Mouse (Mus musculus) layer of hippocampus, adult 18-20 months (tissue): ENCODE data around the gene Tmem191c. TPM values are rescaled to one million over a fixed set of nuclear protein-coding genes. Genes with fewer than 3 reads are reported as not detected.
A peak's percentile ranks its signal among the peaks of the same experiment; 100 is the strongest.

Source experiments
- DNase-seq, 2 experiments: peaks; one replicate each; pipeline ENCODE4 v3.0.0; 2022; ENCODE audit warnings: low spot score in 2 of 2
- total RNA-seq, 2 experiments: library from RNA; stranded (reverse); gene quantifications; 2 replicates each; pipeline ENCODE4 v1.2.3; 2021

The Tmem191c gene
- total RNA-seq, 2 experiments from 2014 or later, result 82.4 to 100 TPM

DNA sequence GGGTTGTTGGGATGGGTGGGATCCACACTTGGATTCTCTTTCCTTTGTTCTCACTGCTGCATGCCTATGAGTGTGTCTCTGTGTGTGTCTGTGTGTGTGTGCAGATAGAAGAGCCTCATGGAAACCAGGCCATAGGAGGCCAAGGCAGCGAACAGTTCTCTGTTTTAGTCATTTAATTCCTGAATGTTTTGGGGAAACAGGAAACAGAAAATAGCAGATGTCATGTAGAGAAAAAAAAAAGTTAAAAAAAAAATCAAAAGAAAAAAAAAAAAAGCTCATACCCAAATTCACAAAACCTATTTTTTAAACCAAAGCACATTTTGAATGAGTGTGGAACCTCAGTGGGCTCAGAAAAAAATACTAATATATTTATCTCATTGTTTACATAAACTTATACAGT, 14.5 kb upstream of the Tmem191c start:
- no peak for DNase-seq

DNA sequence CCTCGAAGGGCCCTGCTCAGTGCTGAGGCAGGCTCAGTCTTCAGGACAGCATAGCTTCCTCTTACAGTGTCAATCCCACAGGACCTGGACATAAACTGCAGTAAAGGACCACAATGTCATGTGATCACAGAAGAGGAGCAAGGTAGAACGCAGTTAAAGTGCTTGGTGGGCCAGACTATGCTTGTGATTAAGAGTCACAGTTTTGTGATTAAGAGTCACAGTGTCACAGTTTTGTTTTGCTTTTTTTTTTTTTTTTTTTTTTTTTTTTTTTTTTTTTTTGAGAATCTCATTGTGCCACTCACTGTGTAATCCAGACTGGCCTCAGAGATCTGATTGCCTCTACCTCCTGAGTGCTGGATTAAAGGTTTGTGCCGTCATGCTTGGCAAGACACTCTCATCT, 9.8 kb upstream of the Tmem191c start:
- no peak for DNase-seq

DNA sequence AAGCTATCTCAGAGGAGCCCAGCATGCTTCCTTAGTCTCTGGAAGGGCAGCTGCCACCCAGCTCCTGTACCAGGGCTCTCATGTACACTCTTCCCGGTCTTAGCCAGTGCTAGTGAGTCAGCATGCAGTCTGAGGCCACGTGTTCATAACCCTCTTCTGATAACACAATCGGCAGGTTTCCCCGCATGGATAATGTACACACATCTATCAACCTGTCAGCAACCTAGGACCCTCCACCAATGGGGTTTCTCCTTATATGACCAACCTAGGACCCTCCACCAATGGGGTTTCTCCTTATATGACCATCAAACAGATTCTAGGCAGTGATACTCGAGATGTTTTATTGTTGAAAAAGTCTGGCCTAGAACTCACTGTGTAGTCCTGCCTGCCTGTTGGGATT, 7.9 kb upstream of the Tmem191c start:
- no peak for DNase-seq

- no peak for DNase-seq
Measured at GRCm38 (mm10) chr16:17269872-17270271, 6.0 kb upstream of the Tmem191c start.

DNA sequence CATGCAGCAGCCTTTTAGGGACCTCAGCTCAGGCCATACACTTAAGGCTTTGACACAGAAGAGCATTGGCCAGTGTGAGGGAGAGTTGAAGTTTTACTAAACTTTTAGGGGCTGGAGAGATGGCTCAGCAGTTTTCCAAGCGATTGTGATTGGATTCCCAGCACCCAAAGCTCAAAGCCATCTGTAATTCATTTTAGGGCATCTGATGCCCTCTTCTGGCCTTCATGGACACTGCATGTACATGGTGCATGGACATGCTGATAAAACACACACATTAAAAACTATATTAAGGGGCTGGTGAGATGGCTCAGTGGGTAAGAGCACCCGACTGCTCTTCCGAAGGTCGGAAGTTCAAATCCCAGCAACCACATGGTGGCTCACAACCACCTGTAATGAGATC, 4.8 kb upstream of the Tmem191c start:
- DNase-seq, result peak in 1 of 2 experiments; percentile 63

- DNase-seq, result no peak
Measured at GRCm38 (mm10) chr16:17271856-17272255, 4.0 kb upstream of the Tmem191c start.

DNA sequence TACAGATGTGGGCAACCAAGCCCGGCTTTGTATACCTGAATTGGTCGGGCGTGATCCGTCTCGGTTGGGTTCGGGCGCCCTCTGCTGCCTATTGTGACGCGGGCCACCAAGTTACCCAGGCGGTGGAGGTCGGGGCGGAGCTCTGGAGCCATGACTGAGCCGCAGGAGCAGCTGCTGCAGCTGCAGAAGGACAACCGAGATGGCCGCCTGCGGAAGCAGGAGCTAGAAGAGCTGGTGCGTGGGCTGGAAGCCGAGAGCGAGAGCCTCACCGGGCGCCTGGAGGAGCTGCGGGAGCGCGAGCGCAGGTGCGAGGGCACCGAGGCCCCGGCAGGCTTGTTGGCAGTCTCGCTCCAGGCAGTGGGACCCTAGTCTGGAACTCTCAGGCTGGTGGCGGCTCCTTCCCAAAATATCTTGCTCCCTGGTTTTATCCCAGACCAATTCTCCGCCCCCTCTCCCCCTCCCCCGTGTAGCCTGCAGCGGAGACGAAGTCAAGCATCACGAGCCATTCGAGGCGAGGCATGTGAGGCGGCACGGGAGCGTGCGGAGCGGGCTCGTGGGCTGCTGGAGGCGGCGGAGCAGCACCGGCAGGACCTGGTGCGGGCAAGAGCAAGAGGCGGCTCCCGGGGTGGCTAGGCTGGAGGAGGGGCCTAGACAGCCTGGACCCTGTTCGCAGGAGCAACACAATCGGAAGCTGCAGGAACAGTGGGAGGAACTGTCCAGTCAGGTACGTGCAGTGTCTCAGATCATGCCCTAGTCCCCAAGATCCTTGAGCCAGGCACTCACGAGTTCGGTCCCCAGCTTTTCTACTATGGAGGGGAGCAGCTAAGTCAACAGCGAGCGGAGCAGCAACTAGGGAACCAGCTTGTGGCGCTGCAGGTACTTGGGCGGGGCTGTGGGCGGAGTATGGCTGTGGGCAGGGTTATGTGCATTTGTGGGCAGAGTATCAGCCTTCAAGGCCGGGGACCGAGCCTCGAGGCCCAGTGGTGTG, 581 bp downstream of the Tmem191c start:
- DNase-seq, result peak; percentile 87 to 94

DNA sequence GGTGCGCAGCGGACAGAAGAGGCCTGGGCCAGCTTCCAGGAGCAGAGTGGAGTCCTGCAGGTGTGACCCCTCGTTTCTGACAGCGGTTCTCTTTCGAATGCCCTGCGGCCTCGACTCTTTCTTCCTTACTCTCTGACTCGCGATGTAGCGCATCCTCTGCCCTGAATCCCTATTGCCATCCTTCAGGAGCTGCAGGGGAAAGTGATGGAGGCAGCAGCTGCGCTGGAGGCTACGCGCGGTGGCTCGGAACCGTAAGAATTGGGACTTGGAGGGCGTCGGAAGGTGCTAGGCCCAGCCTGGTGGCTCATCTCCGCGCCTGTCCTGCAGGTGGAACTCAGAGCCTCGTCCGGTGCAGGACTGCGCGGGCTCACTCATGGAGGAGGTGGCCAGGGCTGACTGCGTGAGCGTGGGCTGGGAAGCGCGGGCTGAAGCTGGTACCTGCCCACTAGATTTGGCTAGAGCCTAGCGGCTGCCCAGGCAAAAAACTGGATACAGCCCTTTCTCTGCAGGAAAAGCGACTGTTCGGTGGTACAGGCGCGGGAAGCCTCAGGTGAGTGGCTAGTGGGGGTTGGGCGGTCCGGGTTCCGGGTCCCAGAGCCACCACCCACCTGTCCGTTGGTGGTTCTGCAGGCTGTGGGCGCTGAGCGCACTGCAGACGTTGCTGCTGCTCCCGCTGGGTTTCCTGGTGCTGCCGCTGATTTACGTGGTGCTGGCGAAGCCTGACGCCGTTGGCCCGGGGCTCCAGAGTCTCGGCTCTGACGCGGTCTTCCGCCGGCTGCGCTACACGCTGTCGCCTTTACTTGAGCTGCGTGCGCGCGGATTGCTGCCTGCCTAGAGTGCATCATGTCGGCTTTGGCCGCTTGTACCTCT, 1.7 kb downstream of the Tmem191c start:
- DNase-seq, result peak; percentile 59 to 78

GRCm38 (mm10) chr16:17280471-17280870, 4.6 kb downstream of the Tmem191c start:
- no peak for DNase-seq

DNA sequence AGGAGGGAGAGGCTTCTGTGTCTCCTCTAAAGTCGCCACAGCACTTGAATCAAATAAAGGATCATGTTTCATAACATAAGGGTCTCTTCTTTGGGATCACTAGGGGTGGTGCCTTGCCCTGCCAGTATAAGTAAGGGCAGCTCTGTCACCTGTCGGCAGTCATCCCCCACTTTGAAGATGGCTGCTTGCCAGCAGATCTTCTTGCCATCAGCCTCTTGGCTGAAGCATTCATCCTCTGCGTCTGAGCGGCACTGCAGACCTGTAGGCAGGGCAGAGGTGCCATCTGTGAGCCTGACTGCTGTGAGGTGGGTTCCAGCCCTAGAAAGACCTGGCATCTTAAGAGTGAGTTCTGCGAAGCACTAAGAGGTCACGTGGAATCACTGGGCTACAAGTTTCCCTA, 7.3 kb downstream of the Tmem191c start:
- DNase-seq, result no peak

GRCm38 (mm10) chr16:17287103-17287502, 11.2 kb downstream of the Tmem191c start:
- DNase-seq, result no peak

DNA sequence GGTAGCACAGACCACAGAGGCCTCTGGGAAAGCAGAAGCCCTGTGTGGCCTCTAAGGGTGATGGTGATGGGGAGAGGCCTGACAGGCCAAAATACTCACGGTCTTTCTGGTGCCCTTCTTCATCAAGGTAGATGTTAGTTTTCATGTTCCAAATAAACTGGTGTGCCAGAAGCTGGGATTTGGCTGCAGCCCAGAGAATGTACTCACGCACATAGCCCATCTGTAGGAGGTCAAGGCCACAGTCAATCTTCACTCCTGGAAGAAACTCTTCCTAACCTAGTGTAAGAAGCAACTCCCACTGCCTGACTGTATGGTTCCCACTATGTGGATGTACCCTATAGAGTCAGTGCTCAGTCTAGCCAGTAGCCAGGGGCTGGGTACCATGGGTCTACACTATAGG, 15.1 kb downstream of the Tmem191c start:
- DNase-seq, result no peak

- DNase-seq, result peak in 1 of 2 experiments; percentile 53
Measured at GRCm38 (mm10) chr16:17292751-17293150, 16.9 kb downstream of the Tmem191c start.

GRCm38 (mm10) chr16:17300818-17301217, 24.9 kb downstream of the Tmem191c start:
- no peak for DNase-seq

- no peak for DNase-seq
Measured at GRCm38 (mm10) chr16:17303521-17304245, 27.8 kb downstream of the Tmem191c start.

GRCm38 (mm10) chr16:17307461-17307860, 31.6 kb downstream of the Tmem191c start:
- DNase-seq, result no peak

- no peak for DNase-seq
Measured at GRCm38 (mm10) chr16:17309036-17309435, 33.2 kb downstream of the Tmem191c start.

DNA sequence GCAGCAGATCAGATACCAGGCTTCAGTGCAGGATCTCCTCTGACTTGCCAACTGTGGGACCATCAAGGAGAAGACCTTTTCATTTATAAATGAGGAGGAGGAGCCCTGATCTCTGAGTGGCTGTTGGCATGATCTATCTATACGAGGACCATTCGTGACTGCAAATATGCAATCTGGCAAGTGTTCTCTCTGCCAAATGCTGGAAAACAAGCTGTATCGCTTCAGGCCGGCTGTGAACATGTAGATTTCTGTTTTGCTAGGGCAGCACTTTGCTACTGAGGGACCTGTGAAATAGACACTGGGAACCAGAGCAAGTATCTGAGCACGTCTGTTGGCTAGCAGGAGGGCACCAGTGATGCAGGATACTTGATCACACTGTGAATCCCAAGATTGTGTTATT, 36.7 kb downstream of the Tmem191c start:
- DNase-seq, result peak in 1 of 2 experiments; percentile 67

DNA sequence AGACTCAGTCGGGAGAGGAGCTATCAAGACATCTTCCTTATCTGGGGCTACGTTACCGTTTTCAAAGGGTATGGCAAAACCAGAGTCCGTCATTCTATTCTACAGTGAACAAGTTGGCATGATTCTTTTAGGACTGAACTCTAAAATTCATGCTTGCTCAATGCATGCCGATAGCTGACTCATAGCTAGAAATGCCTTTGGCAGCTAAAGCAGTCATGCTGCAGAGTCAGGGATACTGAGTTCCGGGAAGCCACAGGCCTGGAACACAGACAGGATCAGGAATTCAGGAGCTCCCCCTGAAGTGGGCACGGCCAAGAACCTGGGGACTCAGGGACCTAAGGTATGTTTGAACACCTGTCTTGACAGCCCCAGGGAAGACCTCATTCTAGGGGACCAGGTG, 40.7 kb downstream of the Tmem191c start:
- DNase-seq, result peak in 1 of 2 experiments; percentile 52

DNA sequence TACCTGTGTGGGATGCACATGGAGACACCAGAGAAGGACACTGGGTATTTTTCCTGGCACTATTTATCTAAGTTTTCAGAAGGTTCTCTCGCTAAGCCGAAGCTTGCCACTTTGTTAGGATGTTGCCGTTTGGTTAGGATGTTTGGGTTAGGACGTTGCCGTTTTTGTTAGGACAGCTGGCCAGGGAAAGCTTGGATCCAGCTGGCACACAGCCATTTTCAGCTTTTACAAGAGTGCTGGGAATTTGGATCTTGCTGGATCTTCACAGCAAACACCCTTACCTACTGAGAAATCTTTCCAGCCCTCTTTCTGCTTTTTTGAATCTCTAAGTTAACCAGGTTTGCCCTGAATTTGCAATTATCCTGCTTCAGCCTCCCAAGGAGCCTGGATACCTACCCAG, 45.6 kb downstream of the Tmem191c start:
- no peak for DNase-seq

- DNase-seq, result no peak
Measured at GRCm38 (mm10) chr16:17324745-17325144, 48.9 kb downstream of the Tmem191c start.
